Mouse (Mus musculus): ENCODE results near the gene Tgm5.

The Tgm5 gene

DNA sequence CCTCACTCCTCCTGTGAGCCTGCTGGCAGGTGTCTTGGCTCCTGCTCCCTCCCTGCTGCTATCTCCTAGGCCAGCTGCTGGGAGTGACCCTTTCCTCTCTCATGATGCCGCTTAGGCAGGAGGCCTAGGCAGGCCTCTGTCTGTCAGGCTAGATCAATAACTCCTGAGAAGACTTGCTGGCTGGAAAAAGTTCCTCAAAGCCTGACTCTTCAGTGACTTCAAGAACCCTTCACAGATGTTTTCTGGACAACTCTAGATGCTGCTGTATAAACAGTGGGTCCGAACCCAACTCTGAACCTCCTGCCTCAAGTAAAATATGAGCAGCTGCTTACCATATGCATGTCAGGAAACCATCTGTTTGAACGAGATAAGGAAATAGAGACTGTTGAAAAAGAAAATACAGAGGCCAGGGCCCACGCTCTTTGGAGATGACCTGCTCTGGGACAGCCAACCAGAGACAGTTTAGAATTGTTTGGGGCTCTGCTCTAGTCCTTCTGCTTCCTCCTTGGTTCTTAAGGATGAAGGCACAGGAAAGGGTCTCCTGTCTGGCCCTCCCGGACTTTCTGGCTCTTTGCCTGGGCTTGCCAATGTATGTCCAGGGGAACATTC lies 48.8 kb downstream of the Tgm5 start, which contains the start of gene Epb42:
Gene Epb42, minus strand, starts transcription at position 340 of the 609 bp plus-strand sequence.
- Histone ChIP-seq H3K9me3 (ENCODE audit: low read length) (no peaks in the 10 kb centered on the region), H3K36me3 (ENCODE audit: insufficient read depth, low read length) (no peaks in the 10 kb centered on the region), H3K4me3 (replicated peaks; ENCODE audit: low read length) (no peak within 1 kb of the TSS), H3K27me3 (ENCODE audit: insufficient read depth, low read length) (no peaks in the 10 kb centered on the region), H3K4me1 (replicated peaks; ENCODE audit: low read depth, low read length) (no peaks in the 10 kb centered on the region)
- TF ChIP-seq POU5F1 (IDR thresholded peaks at IDR 0.05; ENCODE audit: borderline replicate concordance, low read length): no peak
- no peak for TF ChIP-seq CTCF (conservative IDR thresholded peaks at IDR 0.05; ENCODE audit: low read length)
- no peak for TF ChIP-seq NANOG (IDR thresholded peaks at IDR 0.05; ENCODE audit: borderline replicate concordance, low read length)

DNA sequence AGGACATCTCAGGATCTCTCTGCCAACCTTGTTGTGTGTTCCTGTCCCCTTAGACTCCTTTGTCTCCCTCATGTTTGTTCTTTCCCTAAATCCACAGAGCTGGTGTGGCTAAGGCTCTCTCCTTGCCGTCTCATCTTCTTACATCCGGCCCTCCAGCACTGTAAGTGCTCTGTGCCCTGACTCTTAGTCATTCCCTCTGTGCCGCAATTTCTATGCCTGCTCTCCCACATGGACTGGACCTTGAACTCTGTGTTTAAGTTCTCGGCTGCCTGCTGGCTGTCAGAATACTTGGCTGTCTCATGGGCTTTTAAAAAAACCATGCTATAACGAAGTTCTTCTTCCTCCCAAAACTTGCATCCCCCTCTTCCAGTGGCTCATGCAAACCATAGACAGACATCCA lies 62.7 kb downstream of the Tgm5 start:
- Histone ChIP-seq H3K27me3 (ENCODE audit: insufficient read depth, low read length) (0 out of 2 replicates have a peak, but pooled peaks cover 3% of the 10 kb centered on the region), H3K36me3 (ENCODE audit: insufficient read depth, low read length) (no peaks in the 10 kb centered on the region), H3K4me1 (replicated peaks; ENCODE audit: low read depth, low read length) (no peaks in the 10 kb centered on the region), H3K4me3 (replicated peaks; ENCODE audit: low read length) (no peak overlapping the region), H3K9me3 (ENCODE audit: low read length) (no peaks in the 10 kb centered on the region)
- no peak for TF ChIP-seq NANOG (IDR thresholded peaks at IDR 0.05; ENCODE audit: borderline replicate concordance, low read length)
- no peak for TF ChIP-seq POU5F1 (IDR thresholded peaks at IDR 0.05; ENCODE audit: borderline replicate concordance, low read length)
- TF ChIP-seq CTCF (conservative IDR thresholded peaks at IDR 0.05; ENCODE audit: low read length): no peak

DNA sequence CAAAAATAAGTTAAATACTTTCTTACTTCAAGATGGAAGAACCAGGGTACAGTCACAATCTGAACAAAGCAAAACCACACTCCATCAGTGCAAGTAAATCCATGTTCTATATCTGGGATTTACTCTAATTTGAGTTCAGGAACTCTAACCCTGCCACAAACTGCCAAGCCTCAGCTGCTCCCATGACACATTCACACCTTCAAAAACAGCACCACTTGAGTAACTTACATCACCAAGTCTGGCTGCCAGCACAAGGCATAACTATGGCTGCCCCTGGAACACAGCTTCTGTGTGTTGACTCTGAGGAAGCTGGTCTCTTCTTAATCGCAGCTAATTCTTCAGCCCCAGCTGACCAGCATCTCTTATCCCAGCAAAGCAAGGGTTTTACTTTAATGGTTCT lies 68.5 kb downstream of the Tgm5 start:
- no peaks in the 10 kb centered on the region for H3K9me3 ChIP-seq (ENCODE audit: low read length)
- H3K27me3 ChIP-seq (ENCODE audit: insufficient read depth, low read length): no peaks in the 10 kb centered on the region
- H3K36me3 ChIP-seq (ENCODE audit: insufficient read depth, low read length): peaks cover 31% of the 10 kb centered on the region
- H3K4me1 ChIP-seq (replicated peaks; ENCODE audit: low read depth, low read length): no peaks in the 10 kb centered on the region
- no peak for TF ChIP-seq NANOG (IDR thresholded peaks at IDR 0.05; ENCODE audit: borderline replicate concordance, low read length)
- TF ChIP-seq POU5F1 (IDR thresholded peaks at IDR 0.05; ENCODE audit: borderline replicate concordance, low read length): no peak
- TF ChIP-seq CTCF (conservative IDR thresholded peaks at IDR 0.05; ENCODE audit: low read length): no peak
- H3K4me3 ChIP-seq (replicated peaks; ENCODE audit: low read length): no peak overlapping the region

DNA sequence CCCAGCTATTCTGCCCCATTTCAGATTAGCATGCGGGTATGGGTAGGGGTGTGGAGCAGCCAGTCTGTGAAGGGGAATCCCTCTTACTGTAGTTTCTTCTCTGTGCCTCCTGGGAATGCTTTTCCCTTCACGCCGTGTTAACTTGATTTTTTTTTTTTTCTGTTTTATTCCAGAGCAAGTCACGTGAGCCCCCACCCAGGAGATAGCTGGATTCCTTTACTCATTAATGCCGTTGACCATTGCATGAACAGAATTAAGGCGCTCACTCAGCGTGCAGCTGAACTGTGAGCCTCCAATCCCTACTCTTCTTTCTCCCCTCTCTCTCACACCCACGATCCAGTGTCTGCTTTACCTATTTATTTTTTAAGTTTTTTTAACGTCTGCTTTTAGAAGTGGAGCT lies 69.4 kb downstream of the Tgm5 start:
- no peaks in the 10 kb centered on the region for H3K9me3 ChIP-seq (ENCODE audit: low read length)
- no peak for TF ChIP-seq CTCF (conservative IDR thresholded peaks at IDR 0.05; ENCODE audit: low read length)
- TF ChIP-seq NANOG (IDR thresholded peaks at IDR 0.05; ENCODE audit: borderline replicate concordance, low read length): no peak
- no peak for TF ChIP-seq POU5F1 (IDR thresholded peaks at IDR 0.05; ENCODE audit: borderline replicate concordance, low read length)
- peaks cover 36% of the 10 kb centered on the region for H3K36me3 ChIP-seq (ENCODE audit: insufficient read depth, low read length)
- H3K4me3 ChIP-seq (replicated peaks; ENCODE audit: low read length): no peak overlapping the region
- no peaks in the 10 kb centered on the region for H3K4me1 ChIP-seq (replicated peaks; ENCODE audit: low read depth, low read length)
- no peaks in the 10 kb centered on the region for H3K27me3 ChIP-seq (ENCODE audit: insufficient read depth, low read length)

DNA sequence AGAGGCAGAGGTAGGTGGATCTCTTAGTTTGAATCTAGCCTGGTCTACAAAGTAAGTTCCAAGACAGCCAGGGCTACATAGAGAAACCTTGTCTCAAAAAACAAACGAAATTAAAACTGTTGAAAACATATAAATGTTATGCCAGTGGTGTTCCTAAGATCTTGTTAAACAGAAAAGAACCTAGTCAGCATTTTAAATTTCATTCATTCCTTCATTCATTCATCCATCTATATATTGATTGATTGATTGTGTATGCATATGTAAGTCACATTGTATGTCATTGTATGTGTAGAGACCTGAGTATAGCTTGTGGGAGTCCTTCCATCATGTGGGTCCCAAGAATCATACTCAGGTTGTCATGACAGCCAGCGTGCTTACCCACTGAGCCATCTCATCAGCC lies 70.1 kb downstream of the Tgm5 start:
- Histone ChIP-seq H3K4me3 (replicated peaks; ENCODE audit: low read length) (no peak overlapping the region), H3K9me3 (ENCODE audit: low read length) (no peaks in the 10 kb centered on the region), H3K27me3 (ENCODE audit: insufficient read depth, low read length) (no peaks in the 10 kb centered on the region), H3K4me1 (replicated peaks; ENCODE audit: low read depth, low read length) (no peaks in the 10 kb centered on the region), H3K36me3 (ENCODE audit: insufficient read depth, low read length) (peaks cover 40% of the 10 kb centered on the region)
- TF ChIP-seq POU5F1 (IDR thresholded peaks at IDR 0.05; ENCODE audit: borderline replicate concordance, low read length) (no peak), CTCF (conservative IDR thresholded peaks at IDR 0.05; ENCODE audit: low read length) (no peak), NANOG (IDR thresholded peaks at IDR 0.05; ENCODE audit: borderline replicate concordance, low read length) (no peak)

DNA sequence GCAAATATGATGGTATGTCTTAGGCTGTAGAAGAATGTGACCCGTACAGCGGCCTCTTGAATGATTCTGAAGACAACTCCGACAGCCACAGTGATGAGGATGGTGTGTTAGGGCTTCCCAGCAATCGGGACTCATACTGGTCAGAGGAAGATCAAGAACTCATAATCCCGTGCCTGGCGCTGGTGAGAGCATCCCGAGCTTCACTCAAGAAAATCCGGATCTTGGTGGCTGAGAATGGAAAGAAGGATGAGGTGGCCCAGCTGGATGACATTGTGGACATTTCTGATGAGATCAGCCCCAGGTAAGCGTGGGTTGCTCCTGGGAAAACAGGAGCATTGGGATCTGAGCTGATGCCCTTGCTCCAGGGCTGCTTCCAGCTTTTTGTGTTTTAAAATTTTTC lies 73.0 kb downstream of the Tgm5 start:
- TF ChIP-seq CTCF (conservative IDR thresholded peaks at IDR 0.05; ENCODE audit: low read length): no peak
- no peak for TF ChIP-seq POU5F1 (IDR thresholded peaks at IDR 0.05; ENCODE audit: borderline replicate concordance, low read length)
- no peak for TF ChIP-seq NANOG (IDR thresholded peaks at IDR 0.05; ENCODE audit: borderline replicate concordance, low read length)
- Histone ChIP-seq H3K27me3 (ENCODE audit: insufficient read depth, low read length) (no peaks in the 10 kb centered on the region), H3K4me1 (replicated peaks; ENCODE audit: low read depth, low read length) (peaks cover 13% of the 10 kb centered on the region), H3K36me3 (ENCODE audit: insufficient read depth, low read length) (peaks cover 43% of the 10 kb centered on the region), H3K9me3 (ENCODE audit: low read length) (no peaks in the 10 kb centered on the region), H3K4me3 (replicated peaks; ENCODE audit: low read length) (no peak overlapping the region)

DNA sequence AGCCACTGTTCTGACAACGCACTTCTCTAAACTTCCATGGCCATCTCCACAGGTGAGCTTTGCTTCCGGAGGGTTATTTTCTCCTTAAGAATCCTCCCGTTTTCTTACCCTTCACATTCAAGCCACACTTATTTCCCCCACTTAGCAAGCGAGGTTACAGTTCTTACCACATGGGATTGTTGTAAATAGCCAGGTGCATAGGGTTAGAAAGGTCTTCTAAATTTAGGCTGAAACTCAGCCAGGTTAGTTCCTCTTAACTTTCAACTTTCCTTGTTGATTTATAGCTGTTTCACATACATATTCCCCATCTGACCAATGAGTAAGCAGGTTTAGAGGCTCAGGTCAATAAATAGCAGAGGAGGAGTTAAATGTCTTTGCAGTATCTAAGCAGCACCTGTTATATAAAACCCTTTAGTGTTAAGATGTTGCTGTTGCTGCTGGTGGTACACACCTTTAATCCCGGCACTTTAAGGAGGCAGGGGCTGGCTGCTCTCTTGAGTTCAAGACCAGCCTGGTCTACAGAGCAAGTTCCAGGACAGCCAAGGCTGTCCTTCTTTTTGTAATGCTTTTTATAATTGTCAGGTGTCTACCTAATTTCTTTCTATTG lies 76.5 kb downstream of the Tgm5 start:
- Histone ChIP-seq H3K27me3 (ENCODE audit: insufficient read depth, low read length) (no peaks in the 10 kb centered on the region), H3K9me3 (ENCODE audit: low read length) (no peaks in the 10 kb centered on the region), H3K4me1 (replicated peaks; ENCODE audit: low read depth, low read length) (peaks cover 13% of the 10 kb centered on the region), H3K4me3 (replicated peaks; ENCODE audit: low read length) (peak overlapping the region; percentile 93), H3K36me3 (ENCODE audit: insufficient read depth, low read length) (peaks cover 28% of the 10 kb centered on the region)
- TF ChIP-seq POU5F1 (IDR thresholded peaks at IDR 0.05; ENCODE audit: borderline replicate concordance, low read length): no peak
- no peak for TF ChIP-seq NANOG (IDR thresholded peaks at IDR 0.05; ENCODE audit: borderline replicate concordance, low read length)
- TF ChIP-seq CTCF (conservative IDR thresholded peaks at IDR 0.05; ENCODE audit: low read length): no peak

DNA sequence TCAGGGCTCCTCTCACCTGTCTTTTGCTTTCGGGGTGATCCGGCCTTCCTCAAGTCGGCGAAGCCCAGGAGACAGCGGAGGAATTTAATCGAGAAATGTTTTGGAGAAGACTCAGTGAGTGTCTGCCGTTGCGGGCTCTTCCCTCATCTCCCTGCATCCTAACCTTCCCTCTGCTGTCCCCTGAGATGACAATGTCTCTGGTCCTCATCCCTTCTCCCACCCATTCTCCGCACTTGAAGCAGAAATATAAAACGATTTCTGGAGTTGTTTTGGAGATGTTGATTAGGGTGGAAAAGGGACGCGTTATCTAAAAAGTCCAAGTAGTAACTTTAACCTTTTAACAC lies 77.0 kb downstream of the Tgm5 start:
- TF ChIP-seq NANOG (IDR thresholded peaks at IDR 0.05; ENCODE audit: borderline replicate concordance, low read length) (no peak), CTCF (conservative IDR thresholded peaks at IDR 0.05; ENCODE audit: low read length) (no peak), POU5F1 (IDR thresholded peaks at IDR 0.05; ENCODE audit: borderline replicate concordance, low read length) (no peak)
- H3K36me3 ChIP-seq (ENCODE audit: insufficient read depth, low read length): peaks cover 24% of the 10 kb centered on the region
- no peaks in the 10 kb centered on the region for H3K9me3 ChIP-seq (ENCODE audit: low read length)
- peak overlapping the region; percentile 93 for H3K4me3 ChIP-seq (replicated peaks; ENCODE audit: low read length)
- H3K4me1 ChIP-seq (replicated peaks; ENCODE audit: low read depth, low read length): peaks cover 13% of the 10 kb centered on the region
- no peaks in the 10 kb centered on the region for H3K27me3 ChIP-seq (ENCODE audit: insufficient read depth, low read length)

All from E14TG2a.4 (cell line).